Mouse (Mus musculus) kidney, adult 9 months (tissue): ENCODE measurements around the gene Olfr1085.
"Not testable (repeated sequence)": the region's sequence is repeated elsewhere in the genome, so short reads cannot be mapped to it uniquely, and the experiment has no call there.

ENCODE experiments used
- DNase-seq: peaks from one replicate; pipeline ENCODE4 v3.0.0; 2022

Olfr1085 gene

GRCm38 (mm10) chr2:86661919-86662318 is at the start of gene Olfr1085:
Gene Olfr1085, minus strand, starts transcription at chr2:86662019.
- no peak for DNase-seq

DNA sequence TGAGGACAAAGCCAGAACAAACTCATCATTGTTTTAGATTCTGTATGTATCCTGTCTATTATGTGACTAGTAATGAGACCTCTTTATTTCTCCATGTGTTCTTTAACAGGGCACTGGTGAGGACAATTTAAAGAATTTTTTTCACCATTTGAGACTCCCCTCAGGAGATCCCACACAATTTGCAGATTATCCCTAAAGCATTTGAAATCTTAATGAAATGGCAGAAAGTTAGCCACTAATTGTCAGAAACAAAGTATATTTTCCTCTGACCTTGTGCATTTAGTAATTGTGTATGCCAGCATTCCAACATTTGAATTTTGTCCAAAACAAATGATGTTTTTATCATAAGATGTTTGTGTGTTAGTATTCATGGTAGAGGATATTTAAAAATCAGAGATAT is 36.5 kb upstream of the Olfr1085 start, which contains the start of gene Olfr1087:
Olfr1087 (minus strand) TSS at position 101 of the 400 bp plus-strand sequence.
- no peak for DNase-seq

DNA sequence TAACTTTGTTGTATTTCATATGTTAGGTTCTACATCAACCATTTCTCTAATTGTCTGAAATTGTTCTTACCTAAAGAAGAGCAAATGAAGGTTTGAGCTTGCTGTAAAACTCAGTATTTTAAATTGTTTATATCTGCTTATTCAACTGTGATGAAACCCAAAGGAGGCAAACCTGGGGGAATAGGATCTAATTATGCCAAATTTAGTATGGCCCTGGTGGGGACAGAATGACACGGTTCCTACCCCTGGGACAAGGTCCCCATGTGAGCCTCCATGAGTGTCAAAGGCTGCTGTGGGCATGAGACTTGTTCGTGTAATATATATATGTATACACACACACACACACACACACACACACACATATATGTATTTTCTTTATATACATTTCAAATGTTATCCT is 18.2 kb upstream of the Olfr1085 start, which contains the start of gene Olfr1086:
Olfr1086 (minus strand) TSS at position 101 of the 400 bp plus-strand sequence.
- no peak for DNase-seq

GRCm38 (mm10) chr2:86639625-86640024 is 22.2 kb downstream of the Olfr1085 start, which contains the start of gene Olfr1084:
Gene Olfr1084, minus strand, starts transcription at chr2:86639725.
- not testable (repeated sequence) for DNase-seq
